Mouse (Mus musculus): ENCODE results near the gene Hormad2.

- TF ChIP-seq TBP (IDR thresholded peaks at IDR 0.05; ENCODE audit: low read depth, low read length) (no peak), POLR2A (IDR thresholded peaks at IDR 0.05; ENCODE audit: control insufficient read depth in 1 of 2, insufficient read depth in 1 of 2, low read depth in 1 of 2, low read length in 2 of 2, poor library complexity in 1 of 2) (no peak), CTCF (IDR thresholded peaks at IDR 0.05 in 2 of 3, conservative IDR thresholded peaks at IDR 0.05 in 1 of 3; ENCODE audit: control insufficient read depth in 1 of 3, insufficient read depth in 1 of 3, low read depth in 2 of 3, low read length in 3 of 3, poor library complexity in 1 of 3, severe bottlenecking in 1 of 3) (no peak), USF1 (IDR thresholded peaks at IDR 0.05; ENCODE audit: low read depth, low read length) (no peak), POLR2AphosphoS5 (IDR thresholded peaks at IDR 0.05; ENCODE audit: borderline replicate concordance, low read depth, low read length) (no peak), MXI1 (IDR thresholded peaks at IDR 0.05; ENCODE audit: low read depth, low read length) (no peak)
These were observed 35.3 kb upstream of the Hormad2 start for GRCm38 (mm10) chr11:4476184-4476697.
